Mouse (Mus musculus) midbrain, postnatal 0 days (tissue): ENCODE data around the gene Erf. TPM values are rescaled to one million over a fixed set of nuclear protein-coding genes. Genes with fewer than 3 reads are reported as not detected.

Source experiments
- ATAC-seq: fragments of 200-750 bp; cut with Nextera tagmentation; 2 replicates; pipeline ENCODE4 v1.8.0; 2017; ENCODE audit warnings: moderate number of reproducible peaks, mild to moderate bottlenecking, moderate TSS enrichment, moderate library complexity; ENCODE audit not compliant: low FRiP score
- DNase-seq: peaks from one replicate; pipeline ENCODE4 v3.0.0-alpha.2; 2015; ENCODE audit warnings: low spot score
- H3K27ac ChIP-seq: fragments of 300-500 bp; sonication (generic); 2 replicates; pipeline ENCODE4 v1.5.1; 2014; ENCODE audit warnings: low read depth, mild to moderate bottlenecking, low read length, mixed read lengths
- H3K27me3 ChIP-seq: fragments of 300-500 bp; sonication (generic); 2 replicates; pipeline ENCODE4 v1.6.1; 2014; ENCODE audit warnings: low read length, control low read depth, mixed read lengths; ENCODE audit not compliant: insufficient read depth
- H3K36me3 ChIP-seq: fragments of 300-500 bp; sonication (generic); 2 replicates; pipeline ENCODE4 v1.6.1; 2014; ENCODE audit warnings: low read length, control low read depth, mixed read lengths; ENCODE audit not compliant: insufficient read depth
- H3K4me1 ChIP-seq: fragments of 300-500 bp; sonication (generic); 2 replicates; pipeline ENCODE4 v1.6.1; 2014; ENCODE audit warnings: mild to moderate bottlenecking, control low read depth, antibody characterized with exemption, low read length, mixed read lengths; ENCODE audit not compliant: insufficient read depth
- H3K4me2 ChIP-seq: fragments of 300-500 bp; sonication (generic); 2 replicates; pipeline ENCODE4 v1.6.1; 2014; ENCODE audit warnings: low read depth, mild to moderate bottlenecking, low read length, mixed read lengths; ENCODE audit not compliant: poor library complexity, severe bottlenecking
- H3K4me3 ChIP-seq: fragments of 300-500 bp; sonication (generic); 2 replicates; pipeline ENCODE4 v1.5.1; 2014; ENCODE audit warnings: low read depth, mild to moderate bottlenecking, low read length, moderate library complexity
- H3K9ac ChIP-seq: fragments of 300-500 bp; sonication (generic); replicated peaks from 2 replicates; pipeline ENCODE4 v1.6.1; 2014; ENCODE audit warnings: mild to moderate bottlenecking, low read length, moderate library complexity, mixed read lengths; ENCODE audit not compliant: poor library complexity, severe bottlenecking
- H3K9me3 ChIP-seq: fragments of 300-500 bp; sonication (generic); 2 replicates; pipeline ENCODE4 v1.6.1; 2016; ENCODE audit warnings: low read length, control low read depth
- CTCF ChIP-seq: IDR thresholded peaks from 2 replicates; pipeline ENCODE4 v1.5.1; 2016; ENCODE audit warnings: antibody characterized with exemption, mild to moderate bottlenecking
- WGBS: fragments of 180-500 bp; shearing (Covaris S2); extraction: QIAGEN DNeasy Blood & Tissue Kit; methylation state at CpG from one replicate; pipeline ENCODE4 v1.1.7; 2014; 5-methylcytosine and 5-hydroxymethylcytosine counted together
- polyA plus RNA-seq: library from polyadenylated mRNA; unstranded; fragments of >200 nt; fragmentation: Nextera tagmentation; extraction: Ambion mirVana; gene quantifications from 2 replicates; pipeline ENCODE4 v1.2.1, GENCODE M21; 2015
- total RNA-seq: library from RNA; depleted of rRNA; stranded (reverse); fragments of >200 nt; gene quantifications from 2 replicates; pipeline ENCODE4 v1.2.3, GENCODE M21; 2014

Erf gene
- total and polyA plus RNA-seq, 2 experiments from 2014 or later: 3.0 to 15.8 TPM

DNA sequence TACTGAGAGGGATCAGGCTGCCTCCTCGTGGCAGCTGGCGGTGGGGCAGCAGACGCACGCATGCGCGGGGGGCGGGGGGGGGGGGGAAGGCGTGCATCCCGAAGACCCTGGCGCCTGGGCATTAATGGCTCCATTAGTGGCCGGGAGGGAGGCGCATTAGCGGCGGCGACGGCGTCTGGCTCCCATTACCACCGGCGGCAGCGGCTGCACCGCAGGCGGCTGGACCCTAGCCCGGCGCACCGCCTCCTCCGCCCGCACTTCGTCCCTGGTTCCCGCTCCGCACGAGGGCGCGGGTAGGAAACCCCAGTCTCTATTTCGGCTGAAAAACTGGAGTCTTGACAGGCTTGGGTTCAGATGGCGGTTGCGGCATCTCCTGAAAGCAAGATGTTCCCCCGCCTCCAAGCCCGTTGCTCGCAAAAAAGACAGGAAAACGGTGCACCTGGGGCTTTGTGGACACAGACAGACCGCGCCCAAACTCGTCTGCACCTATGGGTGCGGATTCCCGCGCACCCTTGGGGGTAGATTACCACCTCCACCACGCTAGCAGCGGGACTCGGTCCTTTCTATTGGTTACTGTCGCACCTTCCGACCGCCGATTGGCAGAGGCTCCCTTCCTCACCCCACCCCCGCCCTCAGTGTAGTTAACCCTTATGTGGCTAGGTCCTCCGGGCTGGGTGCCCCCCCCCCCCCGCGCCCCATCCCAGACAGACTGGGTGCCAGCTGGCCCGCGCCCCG is 27.9 kb upstream of the Erf start:
- DNase-seq (peak; percentile 95), ATAC-seq (peak; percentile 81)
- peak overlapping the region; percentile 89 for H3K4me2 ChIP-seq
- peak overlapping the region; percentile 99 for H3K27ac ChIP-seq
- H3K4me1 ChIP-seq: peaks cover 33% of the 10 kb centered on the region
- 0% methylated on average over 38 of the region's 60 CpGs for WGBS
- peak overlapping the region; percentile 65 for H3K4me3 ChIP-seq
- no peaks in the 10 kb centered on the region for H3K9me3 ChIP-seq
- peak overlapping the region; percentile 77 for H3K9ac ChIP-seq
- peaks cover 19% of the 10 kb centered on the region; the same call in 1 of the 2 replicates for H3K36me3 ChIP-seq
- no peaks in the 10 kb centered on the region for H3K27me3 ChIP-seq
- TF ChIP-seq CTCF: peak; percentile 71

DNA sequence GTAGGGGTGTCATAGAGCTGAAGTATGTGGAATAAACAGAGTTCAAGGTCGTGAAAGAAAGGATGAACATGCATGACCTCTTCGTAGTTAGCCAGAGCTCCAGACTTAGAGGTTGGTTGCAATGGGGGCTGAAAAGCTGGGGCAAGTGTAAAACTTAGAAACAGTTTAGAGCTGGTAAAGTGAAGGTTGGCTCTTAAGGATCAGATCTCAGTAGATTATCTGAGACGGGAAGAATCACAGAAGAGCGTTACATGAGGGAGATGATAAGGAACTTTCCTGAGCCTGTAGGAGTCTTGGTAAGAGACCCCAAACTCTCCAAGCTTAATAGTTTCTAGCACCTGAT is 27.4 kb upstream of the Erf start:
- no peaks in the 10 kb centered on the region for H3K9me3 ChIP-seq
- no peak for ATAC-seq
- 14% methylated on average over 4 of the region's 4 CpGs for WGBS
- H3K4me3 ChIP-seq: peak overlapping the region; percentile 65
- H3K9ac ChIP-seq: no peak overlapping the region
- H3K36me3 ChIP-seq: peaks cover 23% of the 10 kb centered on the region; the same call in 1 of the 2 replicates
- peaks cover 28% of the 10 kb centered on the region for H3K4me1 ChIP-seq
- TF ChIP-seq CTCF: no peak
- H3K27me3 ChIP-seq: no peaks in the 10 kb centered on the region
- H3K27ac ChIP-seq: peak overlapping the region; percentile 38; the same call in 1 of the 2 replicates
- H3K4me2 ChIP-seq: peak overlapping the region; percentile 89
- no peak for DNase-seq

DNA sequence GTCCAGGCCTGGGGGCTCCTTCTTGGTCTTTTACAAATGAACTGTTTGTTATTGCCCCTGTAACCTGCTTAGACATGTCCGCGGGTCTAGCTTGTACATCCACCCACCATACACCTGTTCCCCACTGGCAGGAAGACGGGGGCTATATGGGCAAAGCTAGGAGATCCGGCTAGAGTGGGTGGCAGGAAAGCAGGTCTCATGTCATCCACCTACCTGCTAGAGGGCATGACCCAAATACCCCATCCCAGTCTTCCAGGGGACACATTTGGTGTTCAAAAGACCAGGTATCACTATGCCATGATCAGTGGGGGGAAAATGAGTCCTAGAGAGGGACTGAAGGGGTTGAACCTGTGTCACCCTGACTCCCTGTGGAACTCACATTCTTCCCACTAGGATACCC is 26.8 kb upstream of the Erf start:
- Histone ChIP-seq H3K27ac (peak overlapping the region; percentile 38; the same call in 1 of the 2 replicates), H3K4me1 (peaks cover 26% of the 10 kb centered on the region), H3K4me2 (peak overlapping the region; percentile 89), H3K36me3 (peaks cover 29% of the 10 kb centered on the region; the same call in 1 of the 2 replicates), H3K9ac (no peak overlapping the region), H3K27me3 (no peaks in the 10 kb centered on the region), H3K9me3 (no peaks in the 10 kb centered on the region), H3K4me3 (peak overlapping the region; percentile 65; the same call in 1 of the 2 replicates)
- ATAC-seq (no peak), DNase-seq (no peak)
- no peak for TF ChIP-seq CTCF
- 90% methylated on average over 4 of the region's 4 CpGs for WGBS

DNA sequence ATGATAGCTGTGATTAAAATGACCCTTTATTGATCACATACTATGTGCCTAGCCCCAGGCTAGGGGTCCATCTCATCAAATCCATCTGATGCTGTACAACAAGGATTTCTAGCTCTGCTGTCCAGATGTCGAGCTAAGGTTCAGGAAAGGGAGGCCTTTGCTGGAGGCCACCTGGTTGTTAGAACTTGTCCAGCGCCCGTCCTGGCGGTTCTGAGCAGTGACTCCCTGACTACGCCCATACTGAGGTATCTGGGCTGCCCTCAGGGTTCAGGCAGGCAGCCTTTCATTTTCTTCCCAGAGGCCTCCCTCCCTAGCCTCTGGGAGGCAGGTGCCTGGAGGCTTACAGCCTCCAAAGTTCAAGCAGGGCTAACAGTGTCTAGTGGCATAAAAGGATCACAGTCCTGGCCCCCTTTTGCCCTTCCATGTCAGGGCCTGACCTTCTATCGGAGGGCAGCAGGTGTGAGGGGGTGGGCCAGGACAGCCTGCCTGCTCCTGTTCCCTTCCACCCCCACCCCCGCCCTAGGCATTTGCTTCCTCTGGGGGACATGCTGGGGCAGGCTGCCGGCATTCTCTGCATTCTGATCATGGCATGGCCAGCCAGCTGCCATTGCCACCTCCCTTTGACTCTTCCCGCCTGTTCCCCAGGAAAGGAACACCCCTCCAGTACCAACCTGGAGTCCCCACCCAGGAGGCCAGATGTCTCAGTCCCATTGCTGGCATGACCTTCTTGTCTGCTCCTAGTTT is 25.2 kb upstream of the Erf start:
- Histone ChIP-seq H3K4me1 (peaks cover 21% of the 10 kb centered on the region), H3K4me3 (no peak overlapping the region), H3K9me3 (no peaks in the 10 kb centered on the region), H3K27me3 (no peaks in the 10 kb centered on the region), H3K27ac (no peak overlapping the region), H3K9ac (peak overlapping the region; percentile 46), H3K36me3 (peaks cover 45% of the 10 kb centered on the region), H3K4me2 (no peak overlapping the region)
- no peak for ATAC-seq
- DNase-seq: no peak
- no peak for TF ChIP-seq CTCF
- WGBS: 53% methylated on average over 9 of the region's 9 CpGs

DNA sequence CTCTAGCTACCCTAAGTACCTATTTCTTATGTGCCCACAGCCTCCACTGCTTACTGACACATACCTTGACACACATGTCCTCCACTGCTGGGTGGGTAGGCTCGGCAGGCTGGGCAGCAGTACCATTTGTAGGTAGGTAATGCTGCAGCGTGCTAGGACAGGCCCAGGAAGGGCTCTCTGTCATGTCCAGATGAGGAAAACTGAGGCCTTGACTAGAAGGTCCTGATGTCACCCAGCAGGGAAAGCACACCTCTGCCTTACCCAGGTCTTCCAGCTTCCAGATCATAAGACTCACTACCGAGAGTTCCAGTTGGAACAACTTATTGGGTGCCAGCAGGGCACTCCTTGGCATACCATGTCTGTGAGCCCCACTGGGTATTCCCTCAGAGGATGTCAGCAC is 24.4 kb upstream of the Erf start:
- H3K9ac ChIP-seq: no peak overlapping the region
- no peak for TF ChIP-seq CTCF
- 91% methylated on average over 3 of the region's 3 CpGs for WGBS
- H3K4me1 ChIP-seq: peaks cover 18% of the 10 kb centered on the region; the same call in 1 of the 2 replicates
- ATAC-seq: no peak
- DNase-seq: no peak
- H3K27ac ChIP-seq: no peak overlapping the region
- H3K4me2 ChIP-seq: no peak overlapping the region
- peaks cover 45% of the 10 kb centered on the region for H3K36me3 ChIP-seq
- no peaks in the 10 kb centered on the region for H3K27me3 ChIP-seq
- no peaks in the 10 kb centered on the region for H3K9me3 ChIP-seq
- no peak overlapping the region for H3K4me3 ChIP-seq

DNA sequence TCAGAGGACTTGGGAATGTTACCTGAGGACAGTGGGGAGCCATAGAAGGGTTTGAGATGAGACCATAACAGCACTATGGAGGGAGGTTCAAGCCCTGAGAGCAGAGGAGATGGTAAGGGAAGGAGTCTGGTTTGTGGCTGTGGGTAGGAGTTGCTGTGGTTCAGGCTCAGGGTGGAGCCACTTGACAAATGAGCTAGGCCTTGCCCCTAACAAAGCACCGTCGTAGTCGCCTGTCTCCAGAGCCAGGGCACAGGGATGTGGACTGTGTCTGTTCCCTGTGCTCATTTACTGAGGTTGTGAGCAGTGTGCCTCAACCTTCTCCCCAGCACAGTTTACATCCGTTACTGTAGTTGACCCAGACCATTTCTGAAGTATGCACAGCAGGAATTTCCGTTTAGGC is 24.0 kb upstream of the Erf start:
- ATAC-seq (no peak), DNase-seq (no peak)
- Histone ChIP-seq H3K36me3 (peaks cover 45% of the 10 kb centered on the region), H3K9me3 (no peaks in the 10 kb centered on the region), H3K9ac (no peak overlapping the region), H3K4me2 (no peak overlapping the region), H3K4me3 (no peak overlapping the region), H3K27me3 (no peaks in the 10 kb centered on the region), H3K27ac (no peak overlapping the region), H3K4me1 (peaks cover 16% of the 10 kb centered on the region; the same call in 1 of the 2 replicates)
- TF ChIP-seq CTCF: no peak
- whole genome bisulfite sequencing: 59% methylated on average over 5 of the region's 5 CpGs
